Mouse (Mus musculus): ENCODE results near the gene Myh10. TPM values are rescaled to one million over a fixed set of nuclear protein-coding genes. Genes with fewer than 3 reads are reported as not detected.

The Myh10 gene
- total RNA-seq, 2 experiments from 2014 or later, result 10.5 to 35.1 TPM

DNA sequence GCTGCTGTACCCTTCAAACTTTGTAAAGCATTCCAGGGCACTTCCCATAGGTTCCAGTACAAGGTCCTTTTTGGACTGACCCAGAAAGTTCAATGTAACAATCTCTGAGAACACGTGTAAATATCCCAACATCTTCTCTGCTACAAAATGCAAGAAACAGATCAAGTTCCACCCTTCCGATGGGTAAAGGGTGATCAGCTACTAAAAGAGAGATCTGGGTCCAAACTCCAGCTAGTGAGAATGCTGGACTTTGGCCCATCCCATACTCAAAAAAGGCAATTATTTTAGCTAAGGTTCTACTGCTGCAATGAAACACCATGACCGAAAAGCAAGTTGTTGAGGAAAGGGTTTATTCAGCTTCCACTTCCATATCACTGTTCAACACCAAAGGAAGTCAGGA lies 163.3 kb downstream of the Myh10 start:
- DNase-seq (ENCODE audit: low spot score), result no peak

DNA sequence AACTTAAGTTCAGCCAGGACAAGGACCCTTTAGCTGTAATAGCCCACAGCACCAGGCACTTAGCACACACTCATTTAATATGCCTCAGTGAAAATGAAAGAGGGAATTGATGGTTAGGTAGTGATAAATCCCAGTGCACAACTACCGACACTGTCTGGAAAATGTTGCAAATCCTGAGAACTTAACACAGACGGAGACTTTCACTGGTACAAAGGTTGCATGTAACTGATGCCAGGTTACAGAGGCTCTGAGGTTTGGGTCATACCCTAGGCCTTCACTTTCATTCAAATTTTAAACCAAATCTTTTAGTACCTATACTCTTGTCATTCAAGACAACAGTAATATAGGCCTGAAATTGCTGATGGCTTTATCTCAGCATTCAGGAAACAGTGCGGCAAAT lies 166.0 kb downstream of the Myh10 start:
- no peak for DNase-seq (ENCODE audit: low spot score)

DNA sequence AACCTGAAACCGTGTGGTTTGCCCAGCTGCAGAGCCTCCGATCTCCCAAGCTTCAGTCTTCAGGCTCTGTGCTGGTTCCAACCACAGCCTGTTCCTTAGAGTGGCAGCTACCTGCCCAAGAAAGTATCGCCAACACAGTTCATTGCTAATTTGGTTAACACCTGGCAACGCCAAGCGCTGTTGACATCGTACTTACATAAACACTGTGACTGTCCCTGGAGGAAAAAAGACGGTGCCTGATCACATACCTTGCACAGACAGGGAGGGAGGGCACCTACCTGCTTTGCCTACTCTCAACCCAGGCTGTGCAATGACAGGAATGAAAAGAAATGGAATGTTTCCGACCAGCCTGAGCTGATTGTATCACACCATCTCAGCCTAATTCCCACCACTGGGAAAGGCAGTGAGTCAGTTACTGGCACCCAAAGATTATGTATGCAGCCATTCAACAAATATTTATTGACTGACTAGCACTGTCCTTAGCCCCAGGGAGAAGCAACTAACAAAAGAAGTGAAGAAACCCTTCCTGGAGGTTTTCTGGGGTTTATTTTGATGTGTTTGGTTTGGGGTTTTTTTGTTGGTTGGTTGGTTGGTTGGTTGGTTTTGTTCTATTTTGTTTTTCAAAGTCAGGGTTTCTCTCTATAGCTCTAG lies 168.7 kb downstream of the Myh10 start:
- no peak for DNase-seq (ENCODE audit: low spot score)

DNA sequence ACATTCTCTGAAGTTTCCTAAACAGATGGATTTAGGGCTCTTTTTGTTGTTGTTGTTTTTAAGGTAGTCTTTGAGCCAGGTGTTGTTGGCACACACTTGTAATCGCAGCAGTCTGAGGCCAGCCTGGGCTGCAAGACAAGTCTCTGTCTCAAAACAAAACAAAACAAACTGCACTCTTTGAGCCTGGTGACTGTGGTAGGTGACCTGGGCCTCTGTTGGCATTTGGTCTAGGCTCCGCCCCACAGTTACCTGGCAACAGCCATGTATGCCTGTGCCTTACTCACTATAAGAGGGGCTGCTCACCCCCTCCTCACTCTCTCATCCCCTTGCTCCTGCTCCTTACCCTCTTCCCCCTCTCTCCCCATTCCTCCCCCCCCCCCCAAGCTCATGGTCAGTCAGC lies 170.9 kb downstream of the Myh10 start:
- DNase-seq (ENCODE audit: low spot score), result no peak

DNA sequence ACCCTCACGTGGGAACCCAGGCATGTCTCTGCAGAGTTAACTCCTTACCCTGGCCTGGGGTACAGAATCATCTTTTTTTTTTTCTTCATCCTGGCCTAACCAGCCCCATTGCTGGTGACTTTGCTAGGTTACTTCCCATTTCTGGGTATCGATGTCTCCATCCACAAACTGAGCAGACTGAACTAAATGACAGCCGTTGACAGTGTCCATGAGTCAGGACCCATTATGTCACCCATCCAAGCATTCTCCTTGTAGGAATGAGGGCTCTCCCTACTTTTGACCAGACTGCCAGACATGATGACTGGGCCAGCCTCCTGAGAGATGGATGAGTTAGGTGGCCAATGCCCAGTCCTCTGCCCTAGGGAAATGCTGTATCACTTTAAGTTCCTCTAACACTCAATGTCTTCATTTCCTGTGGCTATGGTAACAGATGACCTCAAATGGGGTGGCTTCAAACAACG lies 172.3 kb downstream of the Myh10 start:
- no peak for DNase-seq (ENCODE audit: low spot score)

DNA sequence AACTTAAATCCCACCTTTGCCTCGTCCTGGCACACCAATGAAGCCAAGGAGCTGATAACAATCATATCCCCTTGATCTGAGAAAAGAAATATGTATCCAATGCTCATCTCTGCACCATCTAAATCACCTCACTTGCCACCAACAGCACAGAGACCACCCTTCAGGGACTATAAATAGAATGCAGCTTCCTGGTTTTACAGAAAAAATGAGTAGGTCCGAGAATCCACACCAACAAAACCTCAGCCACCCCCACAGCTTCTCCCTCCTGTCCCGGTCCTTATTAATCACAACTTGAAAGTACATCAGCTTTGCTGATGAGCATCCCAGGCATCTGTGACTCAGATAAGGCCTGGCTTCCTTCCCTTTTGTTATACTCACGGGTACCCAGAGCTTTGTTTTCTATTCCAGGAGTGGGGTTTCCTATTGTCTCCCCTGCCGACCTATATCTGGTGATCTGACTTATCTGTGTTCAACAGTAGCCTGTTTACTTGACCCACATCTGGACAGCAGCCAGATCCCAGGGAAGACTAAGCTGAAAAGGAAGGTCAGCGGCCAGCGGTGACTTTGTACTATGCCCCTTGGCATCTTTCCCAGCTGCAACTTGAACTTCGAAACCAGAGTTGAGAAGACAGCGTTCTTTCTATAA lies 173.3 kb downstream of the Myh10 start:
- peak; percentile 93 for DNase-seq (ENCODE audit: low spot score)

Other genes with a start within 250 kb of the Myh10 start
- 1 to 10 TPM in 1 of 2 experiments, under 1 TPM in 1; 0.82 to 1.2 TPM for gene Pik3r6, start 188.5 kb upstream of the Myh10 start, total RNA-seq (2021)
- not detected for gene Mfsd6l, start 135.4 kb upstream of the Myh10 start, total RNA-seq (2021)
- gene Ccdc42, start 104.5 kb upstream of the Myh10 start, total RNA-seq (2021), result not detected
- 100 to 1,000 TPM in 1 of 2 experiments, 10 to 100 TPM in 1; 78.2 to 106 TPM for gene Ndel1, start 180.3 kb downstream of the Myh10 start, total RNA-seq (2021)
- not detected for gene Rnf222, start 197.0 kb downstream of the Myh10 start, total RNA-seq (2021)
- gene Rpl26, start 210.0 kb downstream of the Myh10 start, total RNA-seq (2021), result 100 to 1,000 TPM; 639 to 682 TPM
- gene Odf4, start 235.5 kb downstream of the Myh10 start, total RNA-seq (2021), result not detected